Mouse (Mus musculus): Measurements from ENCODE around the gene Fgd2. TPM values are rescaled to one million over a fixed set of nuclear protein-coding genes. Genes with fewer than 3 reads are reported as not detected.
"Not testable (repeated sequence)": the region's sequence is repeated elsewhere in the genome, so short reads cannot be mapped to it uniquely, and the experiment has no call there.

Gene Fgd2
- polyA plus RNA-seq, 1 experiment = 56.0 TPM

DNA sequence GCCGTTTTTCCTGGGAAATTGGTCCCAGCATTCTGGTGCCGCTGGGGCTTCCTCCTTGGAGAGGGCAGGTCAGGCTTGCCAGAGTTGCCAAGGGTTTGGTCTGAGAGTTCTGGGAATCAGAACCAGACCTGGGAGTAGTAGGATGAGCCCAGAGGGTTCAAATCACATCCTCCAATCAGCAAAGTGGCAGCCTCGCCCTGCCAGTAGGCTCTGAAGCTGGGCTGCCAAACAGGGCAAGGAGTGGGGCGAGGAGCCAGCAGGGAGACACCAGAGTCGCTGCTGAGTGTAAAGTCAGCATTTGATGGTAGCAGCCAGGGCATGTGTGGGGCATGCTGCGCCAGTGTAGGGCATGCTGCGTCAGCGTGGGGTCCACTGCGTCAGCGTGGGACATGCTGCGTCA lies 28.3 kb downstream of the Fgd2 start:
- no peak for TF ChIP-seq POLR2A (IDR thresholded peaks at IDR 0.05; ENCODE audit: control insufficient read depth, extremely low read depth, insufficient read depth, low read length, poor library complexity)
- TF ChIP-seq CTCF (IDR thresholded peaks at IDR 0.05; ENCODE audit: borderline replicate concordance, control insufficient read depth, extremely low read depth, insufficient read depth, low read length, poor library complexity) = no peak
- no peak overlapping the region for H3K27ac ChIP-seq (ENCODE audit: control insufficient read depth, insufficient read depth, low read length)
- WGBS = 95% methylated on average over 11 of the region's 11 CpGs
- no peak overlapping the region for H3K4me3 ChIP-seq (ENCODE audit: control insufficient read depth, insufficient read depth, low read length)
- H3K27me3 ChIP-seq (ENCODE audit: control insufficient read depth, insufficient read depth, low read length) = no peaks in the 10 kb centered on the region
- DNase-seq = no peak
- peaks cover 12% of the 10 kb centered on the region for H3K4me1 ChIP-seq (replicated peaks; ENCODE audit: control insufficient read depth, insufficient read depth, low read length)
- no peaks in the 10 kb centered on the region for H3K36me3 ChIP-seq (ENCODE audit: control insufficient read depth, insufficient read depth, low read length)

DNA sequence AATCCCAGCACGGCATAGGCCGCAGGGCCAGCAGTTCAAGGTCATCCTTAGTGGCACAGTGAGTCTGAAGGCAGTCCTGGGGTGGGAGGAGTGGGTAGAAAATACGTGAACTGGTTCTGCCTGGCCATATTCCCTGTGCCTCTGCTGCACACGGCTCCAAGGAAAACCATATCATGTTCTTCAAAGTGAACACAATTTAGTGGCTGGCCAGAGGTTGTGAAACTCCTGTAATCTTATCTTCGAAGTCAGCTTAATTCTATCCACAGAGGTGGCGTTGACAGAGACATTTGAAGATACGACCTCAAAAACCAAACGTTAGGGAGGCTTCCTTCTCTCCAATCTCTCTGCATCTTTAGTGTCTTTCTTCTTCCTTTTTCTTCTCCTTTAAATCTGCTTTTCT lies 30.6 kb downstream of the Fgd2 start:
- WGBS = 45% methylated on average over 8 of the region's 8 CpGs
- TF ChIP-seq POLR2A (IDR thresholded peaks at IDR 0.05; ENCODE audit: control insufficient read depth, extremely low read depth, insufficient read depth, low read length, poor library complexity) = no peak
- TF ChIP-seq CTCF (IDR thresholded peaks at IDR 0.05; ENCODE audit: borderline replicate concordance, control insufficient read depth, extremely low read depth, insufficient read depth, low read length, poor library complexity) = no peak
- Histone ChIP-seq H3K27me3 (ENCODE audit: control insufficient read depth, insufficient read depth, low read length) (no peaks in the 10 kb centered on the region), H3K4me3 (ENCODE audit: control insufficient read depth, insufficient read depth, low read length) (no peak overlapping the region), H3K4me1 (replicated peaks; ENCODE audit: control insufficient read depth, insufficient read depth, low read length) (peaks cover 31% of the 10 kb centered on the region), H3K27ac (ENCODE audit: control insufficient read depth, insufficient read depth, low read length) (no peak overlapping the region), H3K36me3 (ENCODE audit: control insufficient read depth, insufficient read depth, low read length) (no peaks in the 10 kb centered on the region)
- no peak for DNase-seq

DNA sequence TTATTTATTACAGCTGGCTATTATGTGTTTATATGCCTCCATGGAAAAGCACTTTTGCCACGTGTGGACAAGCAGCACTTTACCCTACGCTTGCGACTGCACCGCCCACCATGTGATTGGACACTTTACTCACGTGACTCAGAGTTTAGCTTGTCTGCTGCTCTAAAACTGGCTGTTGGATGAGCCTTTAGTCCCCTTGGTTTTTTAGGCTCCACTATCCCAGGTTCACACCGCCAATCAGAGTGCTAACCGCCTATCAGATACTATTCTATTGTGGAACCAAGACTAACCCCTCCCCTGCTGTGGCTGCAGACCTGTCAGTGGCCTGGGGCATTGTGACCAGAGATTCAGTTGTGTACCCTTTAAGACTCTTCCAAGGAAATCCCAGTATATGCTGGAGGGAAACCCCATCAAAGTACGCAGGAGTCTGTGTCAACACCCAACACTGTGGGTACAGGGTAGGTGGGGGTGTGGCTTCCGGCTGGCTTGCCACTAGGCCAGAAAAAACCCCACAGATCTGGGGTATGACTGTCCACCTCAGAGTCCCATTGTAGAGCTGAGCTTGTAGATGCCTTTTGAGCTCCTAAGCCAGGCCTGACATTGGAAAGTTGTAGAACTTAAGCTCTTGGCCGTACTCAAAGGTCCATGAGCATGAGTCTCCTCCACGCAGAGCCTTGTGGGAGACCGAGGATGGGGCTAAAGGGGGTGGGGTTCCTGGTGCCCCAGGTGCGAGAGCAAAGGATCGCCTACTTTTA lies 32.8 kb downstream of the Fgd2 start:
- peak; percentile 59 for DNase-seq
- H3K36me3 ChIP-seq (ENCODE audit: control insufficient read depth, insufficient read depth, low read length) = no peaks in the 10 kb centered on the region
- peaks cover 44% of the 10 kb centered on the region for H3K4me1 ChIP-seq (replicated peaks; ENCODE audit: control insufficient read depth, insufficient read depth, low read length)
- TF ChIP-seq CTCF (IDR thresholded peaks at IDR 0.05; ENCODE audit: borderline replicate concordance, control insufficient read depth, extremely low read depth, insufficient read depth, low read length, poor library complexity) (no peak), POLR2A (IDR thresholded peaks at IDR 0.05; ENCODE audit: control insufficient read depth, extremely low read depth, insufficient read depth, low read length, poor library complexity) (no peak)
- no peaks in the 10 kb centered on the region for H3K27me3 ChIP-seq (ENCODE audit: control insufficient read depth, insufficient read depth, low read length)
- WGBS = 19% methylated on average over 14 of the region's 14 CpGs
- no peak overlapping the region for H3K4me3 ChIP-seq (ENCODE audit: control insufficient read depth, insufficient read depth, low read length)
- peak overlapping the region; percentile 2; the same call in 1 of the 2 replicates for H3K27ac ChIP-seq (ENCODE audit: control insufficient read depth, insufficient read depth, low read length)

DNA sequence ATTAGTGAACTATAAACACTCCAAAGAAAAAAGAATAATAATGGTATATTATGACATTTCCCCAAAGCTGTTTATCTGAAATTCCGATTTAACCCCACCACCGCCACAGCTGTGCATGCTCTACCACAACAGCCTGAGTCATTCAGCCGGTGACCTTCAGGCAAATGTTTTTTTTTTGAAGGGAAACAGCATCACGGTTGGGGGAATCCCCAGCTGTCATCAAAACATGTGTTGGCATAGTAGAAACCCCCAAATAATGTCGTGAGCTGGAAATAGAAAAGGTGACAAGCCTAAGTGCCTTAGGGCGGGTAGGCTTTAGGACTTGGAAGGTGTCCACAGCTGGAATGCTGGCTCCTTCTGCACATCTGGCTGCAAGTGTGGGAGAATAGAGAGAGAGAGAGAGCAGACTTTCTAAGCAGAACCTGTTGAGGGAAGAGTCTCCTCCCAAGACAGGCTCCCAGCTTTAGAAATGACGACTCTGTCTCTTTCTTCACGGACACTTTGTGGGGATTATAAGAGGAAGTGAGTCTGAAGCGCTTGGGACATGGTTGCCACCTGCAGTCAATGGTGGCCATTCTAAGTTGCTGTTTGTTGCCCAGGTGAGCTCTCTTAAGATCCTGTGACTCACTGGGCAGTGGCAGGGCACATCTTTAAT lies 33.5 kb downstream of the Fgd2 start:
- 4% methylated on average over 9 of the region's 9 CpGs for WGBS
- H3K36me3 ChIP-seq (ENCODE audit: control insufficient read depth, insufficient read depth, low read length) = no peaks in the 10 kb centered on the region
- no peak overlapping the region for H3K4me3 ChIP-seq (ENCODE audit: control insufficient read depth, insufficient read depth, low read length)
- peak; percentile 48 for DNase-seq
- H3K27ac ChIP-seq (ENCODE audit: control insufficient read depth, insufficient read depth, low read length) = peak overlapping the region; percentile 26; the same call in 1 of the 2 replicates
- no peaks in the 10 kb centered on the region for H3K27me3 ChIP-seq (ENCODE audit: control insufficient read depth, insufficient read depth, low read length)
- no peak for TF ChIP-seq POLR2A (IDR thresholded peaks at IDR 0.05; ENCODE audit: control insufficient read depth, extremely low read depth, insufficient read depth, low read length, poor library complexity)
- peaks cover 48% of the 10 kb centered on the region for H3K4me1 ChIP-seq (replicated peaks; ENCODE audit: control insufficient read depth, insufficient read depth, low read length)

DNA sequence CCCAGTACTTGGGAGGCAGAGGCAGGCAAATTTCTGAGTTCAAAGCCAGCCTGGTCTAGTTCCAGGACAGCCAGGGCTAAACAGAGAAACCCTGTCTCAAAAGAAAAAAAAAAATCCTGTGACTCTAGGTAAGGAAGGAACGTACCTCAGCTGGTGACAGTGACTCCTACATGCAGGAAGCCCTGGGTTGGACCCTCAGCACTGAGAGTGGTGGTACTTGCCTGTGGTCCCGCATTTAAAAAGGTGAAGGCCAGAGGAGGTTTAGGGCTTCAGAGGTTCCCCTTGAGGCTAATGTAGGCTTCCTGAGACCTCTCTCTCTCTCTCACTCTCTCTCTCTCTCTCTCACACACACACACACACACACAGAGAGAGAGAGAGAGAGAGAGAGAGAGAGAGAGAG lies 34.0 kb downstream of the Fgd2 start:
- not testable (repeated sequence) for H3K36me3 ChIP-seq (ENCODE audit: control insufficient read depth, insufficient read depth, low read length); H3K4me3 ChIP-seq (ENCODE audit: control insufficient read depth, insufficient read depth, low read length); DNase-seq

DNA sequence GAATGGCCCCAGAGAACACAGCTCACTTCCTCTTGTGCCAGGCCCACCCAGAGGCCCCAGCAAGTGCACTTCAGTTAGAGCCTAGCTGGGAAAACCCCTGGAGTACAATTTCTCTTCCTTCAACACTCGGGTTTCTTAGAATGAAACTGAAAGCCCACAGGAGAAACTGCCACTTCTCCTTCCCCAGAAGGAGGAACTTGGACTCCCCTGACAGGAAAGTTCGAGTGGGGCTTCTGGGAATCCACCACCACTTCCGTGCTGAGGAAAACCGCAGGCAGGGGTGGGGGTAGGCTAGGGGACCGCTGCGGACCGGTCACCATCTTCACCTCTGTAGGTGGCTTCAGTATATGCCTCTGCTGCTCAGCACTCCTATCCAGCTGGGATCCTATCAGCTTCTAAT lies 34.7 kb downstream of the Fgd2 start:
- DNase-seq = peak; percentile 57
- no peak for TF ChIP-seq CTCF (IDR thresholded peaks at IDR 0.05; ENCODE audit: borderline replicate concordance, control insufficient read depth, extremely low read depth, insufficient read depth, low read length, poor library complexity)
- TF ChIP-seq POLR2A (IDR thresholded peaks at IDR 0.05; ENCODE audit: control insufficient read depth, extremely low read depth, insufficient read depth, low read length, poor library complexity) = no peak
- no peak overlapping the region for H3K27ac ChIP-seq (ENCODE audit: control insufficient read depth, insufficient read depth, low read length)
- 4% methylated on average over 7 of the region's 7 CpGs for whole genome bisulfite sequencing
- H3K4me3 ChIP-seq (ENCODE audit: control insufficient read depth, insufficient read depth, low read length) = no peak overlapping the region
- peaks cover 48% of the 10 kb centered on the region for H3K4me1 ChIP-seq (replicated peaks; ENCODE audit: control insufficient read depth, insufficient read depth, low read length)
- no peaks in the 10 kb centered on the region for H3K36me3 ChIP-seq (ENCODE audit: control insufficient read depth, insufficient read depth, low read length)
- no peaks in the 10 kb centered on the region for H3K27me3 ChIP-seq (ENCODE audit: control insufficient read depth, insufficient read depth, low read length)

More for the DNA sequence above, 34.0 kb downstream of the Fgd2 start:
- H3K27ac ChIP-seq (ENCODE audit: control insufficient read depth, insufficient read depth, low read length); H3K27me3 ChIP-seq (ENCODE audit: control insufficient read depth, insufficient read depth, low read length): not testable (repeated sequence)
- 19% methylated on average over 2 of the region's 2 CpGs for WGBS
- H3K4me1 ChIP-seq (replicated peaks; ENCODE audit: control insufficient read depth, insufficient read depth, low read length) = peaks cover 48% of the 10 kb centered on the region

Measured in thymus, adult 2 months (tissue).